Mouse (Mus musculus) heart, embryonic 12.5 days (tissue): Measurements from ENCODE around the gene Gm5737. TPM values are rescaled to one million over a fixed set of nuclear protein-coding genes. Genes with fewer than 3 reads are reported as not detected.

Experiments
- ATAC-seq: fragments of 200-750 bp; cut with Nextera tagmentation; 2 replicates; pipeline ENCODE4 v1.8.0; 2017; ENCODE audit warnings: moderate TSS enrichment, moderate library complexity; ENCODE audit not compliant: insufficient number of reproducible peaks, low FRiP score
- H3K27ac ChIP-seq: fragments of 300-500 bp; sonication (generic); 2 replicates; pipeline ENCODE4 v1.5.1; 2016; ENCODE audit warnings: mild to moderate bottlenecking, moderate library complexity; ENCODE audit not compliant: poor library complexity, severe bottlenecking
- H3K27me3 ChIP-seq: fragments of 300-500 bp; sonication (generic); replicated peaks from 2 replicates; pipeline ENCODE4 v1.6.1; 2016; ENCODE audit warnings: mild to moderate bottlenecking, moderate library complexity
- H3K36me3 ChIP-seq: fragments of 300-500 bp; sonication (generic); 2 replicates; pipeline ENCODE4 v1.6.1; 2016; ENCODE audit warnings: mild to moderate bottlenecking, moderate library complexity
- H3K4me1 ChIP-seq: fragments of 300-500 bp; sonication (generic); replicated peaks from 2 replicates; pipeline ENCODE4 v1.6.1; 2016; ENCODE audit warnings: mild to moderate bottlenecking
- H3K4me2 ChIP-seq: fragments of 300-500 bp; sonication (generic); 2 replicates; pipeline ENCODE4 v1.6.1; 2016; ENCODE audit warnings: mild to moderate bottlenecking, moderate library complexity
- H3K4me3 ChIP-seq: fragments of 300-500 bp; sonication (generic); 2 replicates; pipeline ENCODE4 v1.5.1; 2016; ENCODE audit warnings: mild to moderate bottlenecking
- H3K9ac ChIP-seq: fragments of 300-500 bp; sonication (generic); 2 replicates; pipeline ENCODE4 v1.6.1; 2016; ENCODE audit warnings: mild to moderate bottlenecking, moderate library complexity
- H3K9me3 ChIP-seq: fragments of 300-500 bp; sonication (generic); replicated peaks from 2 replicates; pipeline ENCODE4 v1.6.1; 2016; ENCODE audit warnings: mild to moderate bottlenecking, moderate library complexity
- WGBS: fragments of 180-500 bp; shearing (Covaris S2); methylation state at CpG from one replicate; pipeline ENCODE4 v1.1.7; 2016; 5-methylcytosine and 5-hydroxymethylcytosine counted together
- polyA plus RNA-seq: library from polyadenylated mRNA; unstranded; fragments of >200 nt; fragmentation: Nextera tagmentation; extraction: Ambion mirVana; gene quantifications from 2 replicates; pipeline ENCODE4 v1.2.1, GENCODE M21; 2016

Gene Gm5737
- polyA plus RNA-seq = not detected in 2 replicates

DNA sequence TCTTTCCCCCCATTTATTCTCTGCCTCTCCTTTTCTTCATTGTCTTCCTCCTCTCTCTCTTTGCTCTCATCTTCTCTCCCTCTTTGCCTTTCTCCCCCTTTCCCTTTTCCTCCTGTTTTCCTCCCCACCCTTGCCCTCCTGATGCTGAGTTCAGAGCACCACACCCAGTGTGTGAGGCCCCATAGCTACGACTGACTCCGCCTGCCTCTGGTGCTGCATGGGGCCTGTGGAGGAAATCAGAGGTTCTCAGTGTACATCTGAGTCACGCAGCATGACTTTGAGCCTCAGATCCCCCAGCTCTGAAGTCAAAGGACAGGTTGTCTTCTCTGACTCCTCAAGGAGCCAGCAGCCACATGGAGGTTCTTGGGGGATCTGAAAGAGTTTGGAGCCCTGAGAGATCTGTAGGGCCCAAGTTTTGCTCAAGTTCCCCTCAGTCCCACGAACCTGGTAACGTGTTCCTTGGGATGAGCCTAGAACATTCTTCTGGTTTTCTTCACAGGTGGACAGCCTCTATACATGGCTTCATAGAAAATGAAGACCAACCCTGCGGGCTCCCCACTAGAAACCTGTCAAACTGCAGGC lies at the start of gene Gm5737:
Gene Gm5737 (plus strand): TSS at position 532 of the 582 bp plus-strand sequence.
- Histone ChIP-seq H3K9me3 (no peaks in the 10 kb centered on the region), H3K27ac (no peak within 1 kb of the TSS), H3K4me1 (0 out of 2 replicates have a peak, but pooled peaks cover 5% of the 10 kb centered on the region), H3K9ac (no peak within 1 kb of the TSS), H3K27me3 (peaks cover 32% of the 10 kb centered on the region), H3K4me2 (no peak within 1 kb of the TSS), H3K4me3 (no peak within 1 kb of the TSS), H3K36me3 (no peaks in the 10 kb centered on the region)
- ATAC-seq = no peak
- 76% methylated on average over 6 of the region's 6 CpGs for WGBS

DNA sequence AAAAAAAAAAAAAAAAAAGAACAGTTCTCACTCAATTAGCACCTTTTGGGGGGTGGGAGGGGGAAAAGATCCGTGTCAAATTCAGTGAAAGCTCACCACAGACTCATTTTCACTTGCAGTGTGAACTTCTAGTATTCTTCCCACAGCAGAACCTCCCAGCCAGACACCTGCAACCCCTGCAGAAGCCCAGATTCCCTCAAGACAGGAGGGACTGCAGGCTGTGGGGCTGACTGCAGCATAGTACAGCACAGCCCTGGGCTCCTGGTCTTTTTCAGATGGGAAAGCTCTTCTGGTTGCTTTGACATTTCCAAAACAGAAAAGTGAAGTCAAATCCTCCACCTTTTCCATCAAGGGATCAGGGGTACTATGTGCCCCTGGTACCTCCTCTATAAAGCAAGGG lies 44.8 kb upstream of the Gm5737 start:
- H3K36me3 ChIP-seq = no peaks in the 10 kb centered on the region
- H3K4me1 ChIP-seq = peaks cover 4% of the 10 kb centered on the region; the same call in 1 of the 2 replicates
- H3K9ac ChIP-seq = no peak overlapping the region
- H3K9me3 ChIP-seq = no peaks in the 10 kb centered on the region
- H3K27me3 ChIP-seq = no peaks in the 10 kb centered on the region
- no peak for ATAC-seq
- 0% methylated on average over 1 of the region's 1 CpGs for WGBS
- no peak overlapping the region for H3K27ac ChIP-seq
- no peak overlapping the region for H3K4me2 ChIP-seq
- no peak overlapping the region for H3K4me3 ChIP-seq

DNA sequence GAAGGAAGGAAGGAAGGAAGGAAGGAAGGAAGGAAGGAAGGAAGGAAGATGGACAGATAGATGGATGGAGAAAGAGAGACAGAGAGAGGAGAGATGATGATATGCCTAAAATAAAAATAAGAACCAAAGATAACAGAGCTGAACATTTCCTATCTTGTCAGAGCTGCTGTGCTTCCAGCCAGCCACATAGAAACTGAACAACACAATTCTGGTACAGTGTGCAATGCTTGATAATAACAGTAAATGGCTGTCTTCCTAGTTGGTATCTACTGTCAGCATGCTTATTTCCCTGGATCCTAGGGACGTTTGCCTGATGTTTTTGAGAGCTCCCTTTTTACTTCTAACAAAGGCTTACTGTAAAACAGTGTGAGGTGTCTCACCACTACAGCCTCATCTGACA lies 40.8 kb upstream of the Gm5737 start:
- WGBS = 47% methylated on average over 1 of the region's 1 CpGs
- Histone ChIP-seq H3K9me3 (no peaks in the 10 kb centered on the region), H3K4me2 (no peak overlapping the region), H3K36me3 (no peaks in the 10 kb centered on the region), H3K27me3 (no peaks in the 10 kb centered on the region), H3K4me1 (peaks cover 4% of the 10 kb centered on the region; the same call in 1 of the 2 replicates), H3K27ac (no peak overlapping the region), H3K4me3 (no peak overlapping the region), H3K9ac (no peak overlapping the region)
- no peak for ATAC-seq

GRCm38 (mm10) chr7:120778012-120778411 lies 34.2 kb upstream of the Gm5737 start:
- Histone ChIP-seq H3K9ac (no peak overlapping the region), H3K4me1 (0 out of 2 replicates have a peak, but pooled peaks cover 3% of the 10 kb centered on the region), H3K27ac (no peak overlapping the region), H3K9me3 (no peaks in the 10 kb centered on the region), H3K36me3 (no peaks in the 10 kb centered on the region), H3K4me3 (no peak overlapping the region), H3K27me3 (no peaks in the 10 kb centered on the region), H3K4me2 (no peak overlapping the region)
- 42% methylated on average over 2 of the region's 2 CpGs for WGBS
- no peak for ATAC-seq

DNA sequence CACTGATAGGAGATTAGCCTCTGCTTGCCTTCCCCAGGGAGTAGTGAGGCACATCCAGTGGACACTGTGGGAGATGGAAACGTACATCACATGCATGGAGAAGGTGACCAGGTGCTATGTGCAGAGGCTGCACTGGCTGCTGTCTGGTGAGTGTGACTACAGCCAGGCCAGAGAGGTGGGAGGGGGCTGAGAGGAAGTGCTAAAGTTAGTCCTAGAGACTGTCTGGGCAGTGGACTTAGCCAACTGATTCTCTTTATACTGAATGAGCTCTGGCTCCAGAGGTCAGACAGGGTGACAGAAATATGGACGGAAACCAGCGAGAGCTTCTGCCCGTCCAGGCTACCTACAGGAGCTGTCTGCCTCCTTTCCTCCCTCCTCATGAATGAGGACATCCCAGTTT lies 16.6 kb upstream of the Gm5737 start:
- 49% methylated on average over 4 of the region's 4 CpGs for WGBS
- no peak overlapping the region for H3K27ac ChIP-seq
- H3K36me3 ChIP-seq = no peaks in the 10 kb centered on the region
- H3K9me3 ChIP-seq = no peaks in the 10 kb centered on the region
- no peak overlapping the region for H3K9ac ChIP-seq
- no peak overlapping the region for H3K4me2 ChIP-seq
- no peak overlapping the region for H3K4me3 ChIP-seq
- H3K27me3 ChIP-seq = no peaks in the 10 kb centered on the region
- no peak for ATAC-seq
- H3K4me1 ChIP-seq = 0 out of 2 replicates have a peak, but pooled peaks cover 6% of the 10 kb centered on the region

- 50% methylated on average over 3 of the region's 3 CpGs for WGBS
- Histone ChIP-seq H3K27ac (no peak overlapping the region), H3K4me3 (no peak overlapping the region), H3K9me3 (no peaks in the 10 kb centered on the region), H3K27me3 (no peaks in the 10 kb centered on the region), H3K36me3 (no peaks in the 10 kb centered on the region), H3K4me1 (0 out of 2 replicates have a peak, but pooled peaks cover 6% of the 10 kb centered on the region), H3K9ac (no peak overlapping the region), H3K4me2 (no peak overlapping the region)
- no peak for ATAC-seq
Measured at GRCm38 (mm10) chr7:120796369-120796768, 15.8 kb upstream of the Gm5737 start.

- H3K4me2 ChIP-seq = no peak overlapping the region
- 76% methylated on average over 2 of the region's 2 CpGs for WGBS
- no peaks in the 10 kb centered on the region for H3K4me1 ChIP-seq
- ATAC-seq = no peak
- no peak overlapping the region for H3K4me3 ChIP-seq
- H3K36me3 ChIP-seq = no peaks in the 10 kb centered on the region
- no peak overlapping the region for H3K9ac ChIP-seq
- no peaks in the 10 kb centered on the region for H3K9me3 ChIP-seq
- H3K27me3 ChIP-seq = peaks cover 3% of the 10 kb centered on the region
- no peak overlapping the region for H3K27ac ChIP-seq
Measured at GRCm38 (mm10) chr7:120803268-120803667, 8.9 kb upstream of the Gm5737 start.

GRCm38 (mm10) chr7:120809705-120810104 lies 2.5 kb upstream of the Gm5737 start:
- H3K27ac ChIP-seq = no peak overlapping the region
- ATAC-seq = no peak
- H3K9ac ChIP-seq = no peak overlapping the region

GRCm38 (mm10) chr7:120817552-120817951 lies 5.4 kb downstream of the Gm5737 start:
- Histone ChIP-seq H3K27me3 (peaks cover 10% of the 10 kb centered on the region), H3K9ac (no peak overlapping the region), H3K27ac (no peak overlapping the region), H3K4me1 (no peaks in the 10 kb centered on the region), H3K9me3 (no peaks in the 10 kb centered on the region), H3K4me3 (no peak overlapping the region), H3K36me3 (no peaks in the 10 kb centered on the region), H3K4me2 (no peak overlapping the region)
- 72% methylated on average over 6 of the region's 6 CpGs for WGBS
- ATAC-seq = no peak

More at GRCm38 (mm10) chr7:120809705-120810104, 2.5 kb upstream of the Gm5737 start:
- peak overlapping the region; percentile 63 for H3K4me2 ChIP-seq
- H3K4me1 ChIP-seq = 0 out of 2 replicates have a peak, but pooled peaks cover 5% of the 10 kb centered on the region
- H3K27me3 ChIP-seq = peaks cover 32% of the 10 kb centered on the region
- no peaks in the 10 kb centered on the region for H3K9me3 ChIP-seq
- 5% methylated on average over 27 of the region's 27 CpGs for WGBS
- peak overlapping the region; percentile 27 for H3K4me3 ChIP-seq
- no peaks in the 10 kb centered on the region for H3K36me3 ChIP-seq

DNA sequence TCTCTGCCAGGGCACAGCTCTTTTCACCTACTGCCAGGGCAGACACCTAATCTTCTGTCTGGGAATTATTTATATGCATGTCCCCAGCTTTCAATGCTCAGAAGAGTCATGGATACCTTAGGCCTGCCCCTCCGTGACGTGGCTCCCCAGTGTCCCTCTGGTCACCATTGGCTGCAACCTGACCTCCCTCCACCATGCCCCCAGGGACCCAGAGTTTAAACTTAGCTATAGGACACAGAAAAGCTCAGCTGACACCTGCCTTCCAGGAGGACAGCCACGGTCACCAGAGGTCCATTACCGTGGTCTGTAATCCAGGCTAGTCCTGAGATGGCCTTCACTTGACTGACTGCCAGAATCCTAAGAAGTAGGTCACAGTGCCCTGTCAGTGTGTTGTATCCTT lies 7.2 kb downstream of the Gm5737 start:
- Histone ChIP-seq H3K27ac (no peak overlapping the region), H3K4me2 (no peak overlapping the region), H3K27me3 (peaks cover 10% of the 10 kb centered on the region), H3K9me3 (no peaks in the 10 kb centered on the region), H3K4me1 (no peaks in the 10 kb centered on the region), H3K36me3 (no peaks in the 10 kb centered on the region), H3K9ac (no peak overlapping the region), H3K4me3 (no peak overlapping the region)
- 93% methylated on average over 4 of the region's 4 CpGs for WGBS
- no peak for ATAC-seq

DNA sequence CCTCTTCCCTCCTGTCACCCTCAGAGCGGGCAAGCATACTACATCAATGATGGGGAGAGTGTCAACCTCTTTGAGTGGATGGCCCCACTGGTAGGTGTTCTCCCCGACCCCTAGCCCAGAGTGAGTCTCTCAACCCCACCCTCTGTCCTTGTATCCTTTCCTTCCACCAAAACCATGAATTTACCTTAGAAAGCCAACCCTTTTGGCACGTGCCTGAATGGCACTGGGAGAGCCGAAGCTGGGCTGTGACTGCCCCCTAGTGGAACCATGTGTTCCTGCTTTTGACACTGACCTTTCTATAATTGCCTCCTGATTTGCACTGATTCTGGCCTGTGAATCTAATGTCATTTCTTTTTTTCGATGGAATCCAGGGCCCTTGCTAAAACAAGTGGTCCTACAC lies 11.1 kb downstream of the Gm5737 start:
- no peak; the same call in 1 of the 2 replicates for ATAC-seq
- Histone ChIP-seq H3K27me3 (peaks cover 10% of the 10 kb centered on the region), H3K4me2 (no peak overlapping the region), H3K27ac (no peak overlapping the region), H3K4me1 (0 out of 2 replicates have a peak, but pooled peaks cover 3% of the 10 kb centered on the region), H3K9ac (no peak overlapping the region), H3K9me3 (no peaks in the 10 kb centered on the region), H3K4me3 (no peak overlapping the region), H3K36me3 (no peaks in the 10 kb centered on the region)
- WGBS = 20% methylated on average over 5 of the region's 5 CpGs

GRCm38 (mm10) chr7:120825097-120825496 lies 12.9 kb downstream of the Gm5737 start:
- Histone ChIP-seq H3K4me3 (no peak overlapping the region), H3K4me2 (no peak overlapping the region), H3K9me3 (no peaks in the 10 kb centered on the region), H3K4me1 (peaks cover 5% of the 10 kb centered on the region), H3K36me3 (no peaks in the 10 kb centered on the region), H3K9ac (no peak overlapping the region), H3K27ac (no peak overlapping the region), H3K27me3 (peaks cover 10% of the 10 kb centered on the region)
- 55% methylated on average over 2 of the region's 2 CpGs for WGBS
- ATAC-seq = no peak
